8 mouse cellular contexts compared by ENCODE assay signal in genomic region chr5:34957015-34957414, GRCm38 (mm10). TPM values are rescaled to one million over a fixed set of nuclear protein-coding genes. Genes with fewer than 3 reads are reported as not detected.
DNase-seq lines count a peak whose midpoint lies in the region; ATAC-seq lines count a peak whose summit lies in the region.

No protein-coding gene starts in this region.

- no peaks in the 10 kb centered on the region for H3K27me3 ChIP-seq in forebrain, embryonic 13.5 days
- no peaks in the 10 kb centered on the region for H3K27me3 ChIP-seq in forebrain, embryonic 10.5 days (ENCODE audit: poor library complexity, severe bottlenecking)
- no peaks in the 10 kb centered on the region for H3K27me3 ChIP-seq in liver, embryonic 13.5 days
- no peaks in the 10 kb centered on the region for H3K27me3 ChIP-seq in liver, embryonic 11.5 days (replicated peaks; ENCODE audit: control insufficient read depth, insufficient read depth, low read length)

- WGBS in forebrain, embryonic 13.5 days, result 72% methylated on average over 2 of the region's 2 CpGs
- WGBS in forebrain, embryonic 10.5 days, result 98% methylated on average over 2 of the region's 2 CpGs
- WGBS in liver, embryonic 13.5 days (ENCODE audit: insufficient replicate concordance), result 70% methylated on average over 2 of the region's 2 CpGs
- WGBS in liver, embryonic 11.5 days, result 81% methylated on average over 2 of the region's 2 CpGs

- no peak overlapping the region for H3K4me2 ChIP-seq in forebrain, embryonic 13.5 days
- H3K4me2 ChIP-seq in liver, embryonic 13.5 days, result no peak overlapping the region
- no peak overlapping the region for H3K4me2 ChIP-seq in liver, embryonic 11.5 days

- H3K4me1 ChIP-seq in forebrain, embryonic 13.5 days, result peaks cover 54% of the 10 kb centered on the region
- peaks cover 64% of the 10 kb centered on the region for H3K4me1 ChIP-seq in forebrain, embryonic 10.5 days
- H3K4me1 ChIP-seq in liver, embryonic 13.5 days (replicated peaks), result peaks cover 85% of the 10 kb centered on the region
- peaks cover 52% of the 10 kb centered on the region for H3K4me1 ChIP-seq in liver, embryonic 11.5 days (replicated peaks; ENCODE audit: control insufficient read depth, insufficient read depth, low read length)

- peaks cover 26% of the 10 kb centered on the region for H3K36me3 ChIP-seq in forebrain, embryonic 13.5 days (ENCODE audit: poor library complexity, severe bottlenecking)
- peaks cover 73% of the 10 kb centered on the region for H3K36me3 ChIP-seq in forebrain, embryonic 10.5 days (replicated peaks)
- peaks cover 5% of the 10 kb centered on the region; the same call in 1 of the 2 replicates for H3K36me3 ChIP-seq in liver, embryonic 13.5 days
- peaks cover 7% of the 10 kb centered on the region; the same call in 1 of the 2 replicates for H3K36me3 ChIP-seq in liver, embryonic 11.5 days (ENCODE audit: control insufficient read depth, insufficient read depth, low read length)

- peak overlapping the region; percentile 14; the same call in 1 of the 2 replicates for H3K27ac ChIP-seq in forebrain, embryonic 13.5 days
- no peak overlapping the region for H3K27ac ChIP-seq in forebrain, embryonic 10.5 days
- peak overlapping the region; percentile 62 for H3K27ac ChIP-seq in liver, embryonic 13.5 days
- no peak overlapping the region for H3K27ac ChIP-seq in liver, embryonic 11.5 days (ENCODE audit: low read depth, low read length)

- ATAC-seq in forebrain, embryonic 13.5 days, result peak; percentile 30; the same call in 1 of the 2 replicates
- ATAC-seq in liver, embryonic 13.5 days (ENCODE audit: low read depth), result no peak
- no peak for ATAC-seq in liver, embryonic 11.5 days (replicated peaks; ENCODE audit: low FRiP score)

- DNase-seq in forebrain, embryonic 10.5 days (ENCODE audit: extremely low spot score, low spot score), result no peak
- DNase-seq in liver, embryonic 13.5 days, result no peak
- no peak for DNase-seq in liver, embryonic 11.5 days (ENCODE audit: low spot score)
- DNase-seq in layer of hippocampus, postnatal 10 days (ENCODE audit: low spot score in 2 of 2), result peak; percentile 49 to 61
- peak; percentile 30 to 40 for DNase-seq in right cerebral cortex, adult 2 months (ENCODE audit: low spot score in 2 of 2)
- no peak for DNase-seq in thymus, postnatal 4 days
- no peak for DNase-seq in thymus, adult 18-20 months

- no peak overlapping the region for H3K9ac ChIP-seq in forebrain, embryonic 13.5 days
- no peak overlapping the region for H3K9ac ChIP-seq in liver, embryonic 13.5 days
- H3K9ac ChIP-seq in liver, embryonic 11.5 days (ENCODE audit: low read depth, low read length), result no peak overlapping the region

- H3K9me3 ChIP-seq in forebrain, embryonic 13.5 days (replicated peaks), result peaks cover 5% of the 10 kb centered on the region; the same call in 1 of the 2 replicates
- H3K9me3 ChIP-seq in forebrain, embryonic 10.5 days, result peaks cover 13% of the 10 kb centered on the region
- no peaks in the 10 kb centered on the region for H3K9me3 ChIP-seq in liver, embryonic 13.5 days (replicated peaks)
- peaks cover 4% of the 10 kb centered on the region; the same call in 1 of the 2 replicates for H3K9me3 ChIP-seq in liver, embryonic 11.5 days (ENCODE audit: control insufficient read depth, low read length)

- no peak overlapping the region for H3K4me3 ChIP-seq in forebrain, embryonic 13.5 days
- no peak overlapping the region for H3K4me3 ChIP-seq in forebrain, embryonic 10.5 days
- no peak overlapping the region for H3K4me3 ChIP-seq in liver, embryonic 13.5 days (replicated peaks)
- H3K4me3 ChIP-seq in liver, embryonic 11.5 days (ENCODE audit: low read depth, low read length), result no peak overlapping the region

RNA-seq across cellular contexts. Expression of gene Rgs12, which starts 7.8 kb away (rescaled TPM):
- 64.7 and 71.2 TPM in 2 replicates for polyA plus RNA-seq in forebrain, embryonic 13.5 days (2015; fragmentation: Nextera tagmentation; extraction: Ambion mirVana)
- 57.6 and 59.8 TPM in 2 replicates for polyA plus RNA-seq in forebrain, embryonic 10.5 days (2016; fragmentation: Nextera tagmentation; extraction: Ambion mirVana)
- 21.7 and 28.8 TPM in 2 replicates for polyA plus RNA-seq in liver, embryonic 13.5 days (2015; fragmentation: Nextera tagmentation; extraction: Ambion mirVana)
- 38.8 and 39.3 TPM in 2 replicates for polyA plus RNA-seq in liver, embryonic 11.5 days (2014; fragmentation: Nextera tagmentation; extraction: Ambion mirVana)
- total RNA-seq in layer of hippocampus, postnatal 10 days (2021), result 10 to 100 TPM; 48.3 to 48.6 TPM

RNA-seq across cellular contexts. Expression of gene Msantd1, which starts 49.2 kb away (rescaled TPM):
- 2.2 and 3.9 TPM in 2 replicates for polyA plus RNA-seq in forebrain, embryonic 13.5 days (2015; fragmentation: Nextera tagmentation; extraction: Ambion mirVana)
- 0.55 and 1.2 TPM in 2 replicates for polyA plus RNA-seq in forebrain, embryonic 10.5 days (2016; fragmentation: Nextera tagmentation; extraction: Ambion mirVana)
- 0.17 and 0.24 TPM in 2 replicates for polyA plus RNA-seq in liver, embryonic 13.5 days (2015; fragmentation: Nextera tagmentation; extraction: Ambion mirVana)
- 0.48 and 0.95 TPM in 2 replicates for polyA plus RNA-seq in liver, embryonic 11.5 days (2014; fragmentation: Nextera tagmentation; extraction: Ambion mirVana)
- total RNA-seq in layer of hippocampus, postnatal 10 days (2021), result 10 to 100 TPM; 10.2 to 10.9 TPM

Comparison
In these comparisons a context has a peak if more than half of its experiments do, and no peak if none do; other contexts are left out.
1. H3K27ac ChIP-seq: peak in forebrain, embryonic 13.5 days (single experiment) and liver, embryonic 13.5 days (single experiment); none in forebrain, embryonic 10.5 days (single experiment) and liver, embryonic 11.5 days (single experiment).
2. DNase-seq: peak in layer of hippocampus, postnatal 10 days (2 of 2) and right cerebral cortex, adult 2 months (2 of 2); none in forebrain, embryonic 10.5 days (single experiment), liver, embryonic 13.5 days (single experiment), liver, embryonic 11.5 days (single experiment), thymus, postnatal 4 days (single experiment) and thymus, adult 18-20 months (0 of 2).